Mouse (Mus musculus) CH12.LX (cell line): Measurements from ENCODE around the gene Wdr62.

Experiments used
- CTCF ChIP-seq, 2 experiments: IDR thresholded peaks in 1 of 2; conservative IDR thresholded peaks in 1 of 2; 2 replicates each; pipeline ENCODE4 v1.5.1; 2011 to 2012; ENCODE audit warnings: low read depth in 2 of 2, low read length in 2 of 2, improper control_type of control experiment in 1 of 2, inconsistent platforms in 1 of 2, mild to moderate bottlenecking in 1 of 2, moderate library complexity in 1 of 2
- EP300 ChIP-seq: IDR thresholded peaks from 2 replicates; pipeline ENCODE4 v1.6.1; 2011; ENCODE audit warnings: low read length, improper control_type of control experiment
- MAX ChIP-seq: IDR thresholded peaks from 2 replicates; pipeline ENCODE4 v1.6.1; 2011; ENCODE audit warnings: low read length, improper control_type of control experiment
- POLR2A ChIP-seq: IDR thresholded peaks from 2 replicates; pipeline ENCODE4 v1.6.1; 2011; ENCODE audit warnings: low read depth, mild to moderate bottlenecking, improper control_type of control experiment, low read length
- SMC3 ChIP-seq: IDR thresholded peaks from 2 replicates; pipeline ENCODE4 v1.6.1; 2011; ENCODE audit warnings: low read depth, low read length, improper control_type of control experiment

DNA sequence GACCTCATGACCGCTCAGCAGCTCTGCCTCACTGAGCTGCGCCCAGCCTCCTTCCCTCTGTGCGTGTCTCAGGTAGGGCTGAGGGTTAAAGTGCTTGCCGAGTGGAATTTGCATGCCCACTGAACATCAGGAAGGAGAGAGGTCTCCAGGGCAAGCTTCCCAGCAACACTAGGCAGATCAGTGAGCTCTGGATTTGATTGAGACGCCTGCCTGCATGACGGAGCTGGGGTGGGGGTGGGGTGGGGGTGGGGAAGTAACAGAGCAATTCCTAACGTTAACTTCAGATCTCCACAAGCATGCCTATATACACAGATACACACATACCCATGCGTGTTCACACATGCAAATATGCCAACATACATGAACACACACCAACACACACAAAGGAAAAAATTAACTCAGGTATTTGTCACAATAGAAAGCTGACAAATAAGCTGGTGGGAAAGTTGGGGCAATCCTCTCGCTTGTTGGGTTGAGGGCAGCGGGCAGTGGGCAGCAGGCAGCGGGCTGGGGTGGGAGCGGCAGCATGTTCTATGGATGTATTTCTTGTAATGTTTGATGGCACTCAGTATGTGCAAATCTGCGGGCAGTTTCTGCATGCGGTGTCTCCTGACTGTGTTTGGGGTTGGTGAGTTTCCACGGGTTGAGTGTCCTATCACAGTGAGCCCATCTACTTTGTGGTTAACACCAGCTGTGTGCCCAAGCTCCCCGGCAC, 60.8 kb downstream of the Wdr62 start:
- TF ChIP-seq CTCF (conservative IDR thresholded peaks at IDR 0.05 in 1 of 2, IDR thresholded peaks at IDR 0.05 in 1 of 2; ENCODE audit: low read depth in 2 of 2, low read length in 2 of 2) (no peak), SMC3 (no peak), EP300 (no peak), POLR2A (peak; percentile 55), MAX (no peak)
